Mouse (Mus musculus): ENCODE measurements around the gene Ccpg1. TPM values are rescaled to one million over a fixed set of nuclear protein-coding genes. Genes with fewer than 3 reads are reported as not detected.

Gene Ccpg1
- total RNA-seq, 2 experiments from 2014 or later, result 76.1 to 95.7 TPM

DNA sequence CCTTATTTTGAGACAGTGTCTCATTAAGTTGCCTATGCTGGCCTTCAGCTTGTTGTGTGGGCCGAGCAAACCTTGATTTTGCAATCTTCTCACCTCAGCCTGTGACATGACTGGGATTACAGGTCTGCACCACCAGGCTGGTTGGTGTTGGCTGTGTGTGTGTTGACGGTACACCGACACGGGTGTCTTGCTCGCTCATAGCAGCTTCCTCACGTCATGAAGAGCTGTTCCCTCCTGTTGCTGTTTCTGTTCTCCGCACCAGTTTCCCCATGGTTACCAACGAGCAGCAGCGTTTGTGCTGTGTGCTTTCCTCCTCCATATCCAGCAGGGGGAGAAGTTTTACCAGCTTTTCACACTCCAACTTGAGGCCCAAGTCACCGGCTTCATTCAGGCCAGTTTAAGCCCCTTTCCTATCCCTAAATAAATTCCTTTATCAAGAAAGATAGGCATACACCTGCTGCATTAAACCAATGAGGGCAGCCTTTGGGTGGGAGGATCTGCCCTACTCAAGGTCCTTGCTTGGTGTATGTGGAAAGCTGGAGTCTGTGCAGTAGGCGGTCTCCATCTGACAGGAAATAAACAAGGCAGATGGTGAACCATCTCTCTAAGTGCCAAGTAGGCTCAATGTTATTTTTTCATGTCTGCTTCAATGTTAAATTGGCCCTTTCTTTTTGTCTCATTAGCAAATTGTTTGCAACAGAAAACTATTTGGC is 16.7 kb upstream of the Ccpg1 start:
- peak; percentile 70 for TF ChIP-seq CTCF (IDR thresholded peaks at IDR 0.05)
- DNase-seq, result peak; percentile 30
- Histone ChIP-seq H3K4me3 (peak overlapping the region; percentile 33; the same call in 1 of the 2 replicates), H3K27ac (peak overlapping the region; percentile 35; the same call in 1 of the 2 replicates)
- intact Hi-C loops (cut with DNase I), result loop anchor here (2.0 kb wide), 1 partner anchor 122 kb away; no protein-coding TSS in a partner anchor

DNA sequence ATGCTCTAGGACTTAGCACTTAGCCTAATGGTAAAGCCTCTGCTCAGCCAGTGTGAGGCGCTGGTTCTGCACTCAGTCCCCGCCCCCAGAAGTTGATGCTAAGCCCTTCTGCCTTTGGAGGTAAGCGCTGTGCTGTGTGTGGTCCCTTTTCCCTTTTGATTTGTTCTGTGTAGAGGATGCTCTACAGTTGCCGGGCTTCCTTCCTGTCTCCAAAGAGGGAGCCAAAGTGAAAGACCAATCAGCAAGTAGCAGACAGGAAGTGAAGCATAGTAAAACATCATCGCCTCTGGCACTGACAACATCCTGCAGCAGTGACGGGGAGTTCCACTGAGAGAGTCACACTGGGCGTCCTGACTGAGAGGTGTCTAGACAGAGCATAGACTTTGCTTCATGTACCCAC is 15.4 kb upstream of the Ccpg1 start:
- intact Hi-C loops (cut with DNase I), result loop anchor here (2.0 kb wide), 1 partner anchor 121 kb away; no protein-coding TSS in a partner anchor
- TF ChIP-seq CTCF (IDR thresholded peaks at IDR 0.05), result peak; percentile 13; the same call in 1 of the 2 replicates
- Histone ChIP-seq H3K27ac (no peak overlapping the region), H3K4me3 (no peak overlapping the region)
- DNase-seq, result no peak

DNA sequence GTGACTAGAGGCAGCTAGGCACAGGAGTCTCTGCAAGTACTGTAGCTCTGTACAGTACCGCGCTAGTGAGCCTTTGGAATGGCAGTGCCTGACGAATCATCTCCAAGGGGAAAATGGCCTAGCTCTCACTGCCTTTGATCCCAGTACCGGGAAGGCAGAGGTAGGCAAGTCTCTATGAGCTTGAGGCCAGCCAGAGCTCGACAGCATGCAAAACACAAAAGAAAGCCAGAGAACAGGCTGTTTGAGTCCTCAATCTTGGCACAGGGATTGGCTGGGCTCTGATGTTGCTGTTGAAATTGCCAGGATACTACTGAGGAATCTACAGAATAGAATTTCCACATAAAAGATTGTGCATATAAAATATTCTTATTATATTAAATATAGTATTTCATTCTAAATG is 12.8 kb upstream of the Ccpg1 start:
- no peak for TF ChIP-seq CTCF (IDR thresholded peaks at IDR 0.05)
- Histone ChIP-seq H3K4me3 (no peak overlapping the region), H3K27ac (no peak overlapping the region)
- DNase-seq, result no peak
- intact Hi-C loops (cut with DNase I), result no loop called here

DNA sequence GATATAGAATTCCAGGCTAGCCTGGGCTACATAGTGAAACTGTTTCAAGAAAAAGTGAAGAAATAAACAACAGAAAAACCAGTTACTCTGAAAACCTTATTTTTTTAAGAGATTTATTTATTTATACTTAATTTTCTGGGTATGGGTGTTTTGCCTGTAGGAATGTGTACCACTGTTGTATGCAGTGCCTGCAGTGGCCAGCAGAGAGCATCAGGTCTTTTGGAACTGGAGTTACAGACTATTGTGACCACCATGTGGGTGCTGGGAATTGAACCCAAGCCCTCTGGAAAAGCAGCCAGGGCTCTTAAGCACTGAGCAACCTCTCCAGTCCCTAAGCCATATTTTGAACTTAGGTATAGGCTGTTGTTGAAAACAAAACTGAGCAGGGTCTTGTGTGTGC is 12.2 kb upstream of the Ccpg1 start:
- TF ChIP-seq CTCF (IDR thresholded peaks at IDR 0.05), result no peak; the same call in 1 of the 2 replicates
- Histone ChIP-seq H3K4me3 (no peak overlapping the region), H3K27ac (no peak overlapping the region)
- intact Hi-C loops (cut with DNase I), result no loop called here
- DNase-seq, result no peak

DNA sequence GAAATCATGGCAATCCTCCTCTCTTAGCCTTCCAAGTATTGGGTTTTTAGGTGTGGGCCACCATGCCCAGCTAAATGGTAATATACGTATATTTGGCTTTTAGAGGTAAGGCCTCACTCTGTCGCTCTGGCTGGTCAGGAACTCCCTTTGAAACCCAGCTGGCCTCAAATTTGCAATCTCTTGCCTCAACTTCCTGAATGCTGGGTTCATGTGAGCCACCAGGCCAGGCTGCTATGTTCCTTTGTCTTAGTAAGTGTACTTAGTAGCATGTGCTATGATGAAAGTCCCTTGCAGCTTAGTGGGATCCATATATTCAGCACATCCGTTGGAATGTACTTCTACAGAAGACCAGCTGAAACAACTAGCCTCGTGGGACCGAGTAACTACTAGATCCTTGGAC is 10.5 kb upstream of the Ccpg1 start:
- Histone ChIP-seq H3K4me3 (no peak overlapping the region), H3K27ac (no peak overlapping the region)
- no peak for TF ChIP-seq CTCF (IDR thresholded peaks at IDR 0.05)
- intact Hi-C loops (cut with DNase I), result no loop called here
- DNase-seq, result no peak

DNA sequence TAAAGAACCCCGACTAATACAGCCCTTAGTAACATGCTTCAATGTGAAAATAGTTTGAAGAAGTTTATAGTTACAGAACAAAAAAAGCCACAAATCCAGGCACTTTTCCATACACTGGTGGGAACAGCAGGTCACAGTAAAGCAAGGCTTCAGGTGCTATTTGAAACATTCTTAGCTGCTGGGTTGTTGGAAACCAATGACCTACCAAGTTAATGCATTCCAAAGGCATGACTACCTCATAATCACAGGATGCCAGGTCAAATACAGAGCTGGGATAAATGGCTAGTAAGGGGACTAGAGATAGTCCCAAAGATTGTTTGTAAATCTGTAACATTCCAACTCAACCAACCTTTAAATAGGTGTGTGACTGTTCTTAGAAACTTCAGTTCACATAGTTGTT is 10.0 kb upstream of the Ccpg1 start:
- intact Hi-C loops (cut with DNase I), result no loop called here

DNA sequence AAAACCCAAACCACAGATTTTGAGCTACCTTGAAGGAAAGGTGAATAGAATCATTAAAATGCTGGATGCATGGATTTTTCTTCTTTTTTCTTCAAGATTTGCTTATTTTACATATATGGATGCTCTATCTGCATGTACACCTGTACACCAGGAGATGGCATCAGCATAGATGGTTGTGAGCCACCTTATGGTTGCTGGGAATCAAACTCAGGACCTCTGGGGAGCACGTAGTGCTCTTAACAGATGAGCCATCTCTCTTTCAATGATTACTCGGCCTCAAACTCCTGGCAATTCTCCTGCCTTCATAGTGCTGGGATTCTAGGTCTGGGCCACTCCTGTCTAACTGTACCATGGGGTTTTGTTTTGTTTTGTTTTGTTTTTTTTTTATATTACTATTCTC is 2.2 kb upstream of the Ccpg1 start:
- Histone ChIP-seq H3K4me3 (no peak overlapping the region), H3K27ac (no peak overlapping the region)
- TF ChIP-seq CTCF (IDR thresholded peaks at IDR 0.05), result no peak; the same call in 1 of the 2 replicates
- no peak for DNase-seq
- intact Hi-C loops (cut with DNase I), result no loop called here

More for the DNA sequence above, 10.0 kb upstream of the Ccpg1 start:
- H3K27ac ChIP-seq, result no peak overlapping the region
- no peak for DNase-seq
- no peak overlapping the region for H3K4me3 ChIP-seq
- no peak for TF ChIP-seq CTCF (IDR thresholded peaks at IDR 0.05)

DNA sequence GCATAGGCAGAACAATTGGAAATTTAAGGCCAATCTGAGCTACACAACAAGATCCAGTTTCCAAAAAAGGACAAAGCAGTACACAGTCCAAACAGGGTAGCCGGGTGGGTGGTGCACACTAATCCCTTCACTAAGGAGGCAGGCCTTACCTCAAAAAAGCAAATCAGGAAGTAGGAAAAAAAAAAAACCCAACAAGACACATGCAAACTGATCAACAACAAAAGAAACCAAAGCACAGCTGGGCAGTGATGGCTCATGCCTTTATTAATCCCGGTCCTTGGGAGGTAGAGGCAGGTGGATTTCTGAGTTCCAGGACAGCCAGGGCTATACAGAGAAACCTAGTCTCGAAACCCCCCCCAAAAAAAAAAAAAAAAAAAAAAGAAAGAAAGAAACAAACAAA is 2.5 kb downstream of the Ccpg1 start:
- TF ChIP-seq CTCF (IDR thresholded peaks at IDR 0.05), result no peak
- intact Hi-C loops (cut with DNase I), result loop anchor here (5.0 kb wide), 1 partner anchor 95 kb away; no protein-coding TSS in a partner anchor
- no peak overlapping the region for H3K4me3 ChIP-seq
- no peak for DNase-seq
- no peak overlapping the region for H3K27ac ChIP-seq

DNA sequence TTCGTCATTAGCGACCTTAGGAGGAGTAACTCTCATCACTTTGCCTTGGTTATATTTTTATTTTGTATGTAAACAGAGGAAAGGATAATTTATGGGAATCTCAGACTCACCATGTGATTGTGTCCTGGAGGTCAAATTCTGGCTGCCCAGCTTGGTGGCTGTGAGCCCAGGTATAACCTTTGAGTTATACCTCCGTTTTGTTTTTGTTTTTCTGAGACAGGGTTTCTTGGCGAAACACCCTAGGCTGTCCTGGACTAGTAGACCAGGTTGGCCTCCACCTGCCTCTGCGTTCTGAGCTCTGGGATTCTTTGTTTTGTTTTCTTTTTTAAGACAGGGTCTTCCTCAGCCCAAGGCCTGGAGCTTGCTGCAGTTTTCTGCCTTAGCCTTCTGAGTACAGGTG is 3.5 kb downstream of the Ccpg1 start:
- TF ChIP-seq CTCF (IDR thresholded peaks at IDR 0.05), result no peak
- H3K4me3 ChIP-seq, result no peak overlapping the region
- intact Hi-C loops (cut with DNase I), result loop anchor here (5.0 kb wide), 1 partner anchor 96 kb away; no protein-coding TSS in a partner anchor
- H3K27ac ChIP-seq, result peak overlapping the region; percentile 48; the same call in 1 of the 2 replicates
- no peak for DNase-seq

DNA sequence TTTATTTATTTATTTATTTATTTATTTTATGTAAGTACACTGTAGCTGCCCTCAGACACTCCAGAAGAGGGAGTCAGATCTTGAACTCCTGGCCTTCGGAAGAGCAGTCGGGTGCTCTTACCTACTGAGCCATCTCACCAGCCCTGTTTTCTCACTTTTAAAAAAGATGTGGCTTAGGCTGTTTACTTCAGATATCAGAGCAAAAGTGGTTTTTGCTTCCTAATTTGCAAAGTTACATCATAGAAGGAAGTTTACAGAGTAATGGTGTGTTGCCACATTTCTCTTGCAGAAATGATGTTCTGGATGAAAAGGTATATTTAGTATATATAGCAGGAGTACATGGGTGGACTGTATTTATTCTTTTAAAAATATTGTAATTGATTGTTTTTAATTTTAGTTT is 6.2 kb downstream of the Ccpg1 start:
- intact Hi-C loops (cut with DNase I), result no loop called here
- Histone ChIP-seq H3K27ac (no peak overlapping the region), H3K4me3 (no peak overlapping the region)
- no peak for DNase-seq
- TF ChIP-seq CTCF (IDR thresholded peaks at IDR 0.05), result no peak

DNA sequence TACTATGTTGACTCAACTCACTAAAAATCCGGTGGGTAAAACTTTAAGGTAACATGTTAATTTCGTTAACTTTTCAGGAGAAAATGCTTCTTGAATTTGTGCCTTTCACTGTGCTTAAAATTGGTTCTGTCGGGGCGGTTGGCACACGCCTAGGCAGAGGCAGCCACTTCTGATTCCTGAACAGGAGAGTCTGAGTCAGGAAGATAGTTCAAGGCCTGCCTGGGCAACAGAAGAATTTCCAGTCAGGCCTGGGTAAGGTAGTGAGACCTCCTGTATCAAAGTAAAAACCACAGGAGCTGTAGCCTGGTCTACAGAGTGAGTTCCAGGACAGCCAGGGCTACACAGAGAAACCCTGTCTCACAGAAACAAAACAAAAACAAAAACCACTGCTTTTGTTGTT is 7.3 kb downstream of the Ccpg1 start:
- TF ChIP-seq CTCF (IDR thresholded peaks at IDR 0.05), result no peak
- intact Hi-C loops (cut with DNase I), result no loop called here
- Histone ChIP-seq H3K4me3 (no peak overlapping the region), H3K27ac (peak overlapping the region; percentile 28)
- no peak for DNase-seq

DNA sequence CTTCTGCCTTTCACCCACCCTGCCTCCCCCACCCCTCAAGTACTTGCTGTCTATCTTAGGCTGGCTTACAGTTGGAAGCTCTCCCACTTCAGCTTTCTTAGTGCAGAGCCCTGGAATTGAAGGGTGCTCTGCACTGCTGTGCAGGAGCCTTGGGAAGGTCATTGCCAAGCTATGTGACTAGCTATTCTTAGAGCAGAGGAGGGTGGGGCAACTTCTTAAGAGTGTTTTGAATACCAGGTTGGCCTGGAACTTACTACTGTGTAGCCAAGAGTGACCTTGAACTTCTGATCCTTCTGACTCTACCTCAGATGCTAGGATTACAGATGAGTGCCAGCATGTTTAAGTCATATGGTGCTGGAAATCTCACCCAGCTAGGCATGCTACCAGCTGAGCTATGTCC is 10.9 kb downstream of the Ccpg1 start:
- Histone ChIP-seq H3K27ac (peak overlapping the region; percentile 72), H3K4me3 (no peak overlapping the region)
- intact Hi-C loops (cut with DNase I), result no loop called here
- TF ChIP-seq CTCF (IDR thresholded peaks at IDR 0.05), result no peak
- no peak for DNase-seq

DNA sequence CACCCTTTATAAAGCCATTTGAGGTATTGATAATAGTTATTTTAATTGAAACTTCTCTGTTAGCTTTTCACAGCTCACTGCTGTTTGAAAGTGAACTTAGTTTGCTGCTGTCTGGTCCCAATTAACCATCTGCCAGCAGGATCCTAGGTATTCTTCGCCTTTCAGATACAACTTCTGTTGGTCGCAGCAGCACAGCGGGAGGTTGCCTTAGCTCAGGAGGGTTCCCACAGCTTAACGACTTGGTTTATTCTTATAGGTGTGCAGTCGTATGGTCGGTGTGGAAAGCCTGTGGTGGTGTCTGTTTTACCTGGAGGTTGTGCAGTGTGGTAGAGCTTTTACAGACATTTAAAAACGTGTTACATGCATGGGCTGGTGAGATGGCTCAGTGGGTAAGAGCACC is 11.6 kb downstream of the Ccpg1 start:
- no peak for DNase-seq
- intact Hi-C loops (cut with DNase I), result no loop called here
- H3K27ac ChIP-seq, result peak overlapping the region; percentile 63
- TF ChIP-seq CTCF (IDR thresholded peaks at IDR 0.05), result no peak
- no peak overlapping the region for H3K4me3 ChIP-seq

DNA sequence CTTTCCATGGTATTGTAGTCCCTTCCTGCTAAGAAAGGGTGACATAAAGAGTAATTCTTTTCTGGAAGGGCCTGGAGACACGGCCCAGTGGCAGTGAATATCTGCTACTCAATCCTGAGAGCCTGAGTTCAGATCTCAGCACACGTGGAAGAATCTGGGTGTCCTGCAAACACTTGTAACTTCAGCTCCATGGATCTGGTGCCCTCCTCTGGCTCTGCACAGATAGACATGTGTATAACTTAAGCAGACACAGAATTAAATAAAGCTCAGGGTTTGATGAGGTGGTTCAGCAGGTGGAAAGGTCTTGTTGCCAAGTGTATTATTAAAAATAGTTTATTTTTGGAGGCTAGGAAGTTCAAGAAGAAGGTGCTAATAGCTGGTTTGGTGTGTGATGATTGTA is 15.3 kb downstream of the Ccpg1 start:
- Histone ChIP-seq H3K4me3 (no peak overlapping the region), H3K27ac (peak overlapping the region; percentile 56; the same call in 1 of the 2 replicates)
- intact Hi-C loops (cut with DNase I), result no loop called here
- no peak for DNase-seq
- peak; percentile 51 for TF ChIP-seq CTCF (IDR thresholded peaks at IDR 0.05)

Measured in gastrocnemius, adult 2 months (tissue).